Mouse (Mus musculus): ENCODE results near the gene Ppp3r1. TPM values are rescaled to one million over a fixed set of nuclear protein-coding genes. Genes with fewer than 3 reads are reported as not detected.

Ppp3r1 gene
- polyA plus RNA-seq (2014; fragmentation: Nextera tagmentation; extraction: Ambion mirVana) = 83.9 and 97.0 TPM in 2 replicates

DNA sequence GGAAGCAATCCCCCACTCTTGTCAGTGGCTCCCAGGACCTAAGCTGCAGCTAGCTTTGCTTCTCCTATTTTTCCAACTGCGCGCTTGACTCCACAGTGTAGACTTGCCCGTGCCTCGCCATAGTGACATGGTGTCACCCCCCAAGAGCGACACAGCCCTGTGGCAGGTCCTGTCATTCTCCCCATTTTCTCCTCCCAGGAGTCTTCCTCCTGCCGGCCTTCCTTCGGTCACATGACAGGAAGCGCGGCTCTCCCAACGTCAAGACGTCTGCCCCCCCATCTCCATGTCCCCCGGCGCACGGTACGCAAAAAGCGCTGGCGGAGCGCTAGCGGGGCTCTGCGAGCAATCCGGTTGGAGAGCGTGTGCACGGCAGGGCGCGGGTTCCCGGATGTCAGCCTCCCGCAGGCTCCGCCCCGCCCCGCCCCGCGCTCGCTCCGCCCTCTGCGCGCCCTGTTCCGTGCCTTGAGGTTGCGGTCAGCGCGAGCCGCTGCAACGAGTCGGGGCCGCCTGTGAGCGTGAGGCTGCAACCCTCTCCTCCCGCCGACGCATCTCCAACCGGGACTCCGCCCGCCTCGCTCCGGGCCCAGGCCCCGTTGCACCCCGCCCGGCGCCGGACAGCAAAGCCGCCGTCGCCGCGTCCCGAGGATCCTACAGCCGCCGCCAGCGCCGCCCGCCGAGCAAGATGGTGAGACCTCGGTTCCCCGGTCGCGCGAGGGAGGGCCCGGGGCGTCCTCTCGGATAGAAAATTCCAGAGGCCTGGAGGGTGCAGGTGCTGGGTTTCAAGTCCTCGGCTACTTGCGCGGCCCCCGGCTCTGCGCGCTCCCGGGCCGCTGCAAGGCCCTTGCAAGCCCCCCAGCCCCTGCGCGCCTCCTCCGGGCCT lies at the start of gene Ppp3r1:
TSS of gene Ppp3r1 (plus strand) at position 406 of the 880 bp plus-strand sequence.
- Histone ChIP-seq H3K9me3 (ENCODE audit: control insufficient read depth, low read depth, low read length) (no peaks in the 10 kb centered on the region), H3K9ac (replicated peaks; ENCODE audit: low read depth, low read length) (peak within 1 kb of the TSS; percentile 97), H3K4me1 (ENCODE audit: control insufficient read depth, insufficient read depth, low read length) (peaks cover 22% of the 10 kb centered on the region; the same call in 1 of the 2 replicates), H3K36me3 (ENCODE audit: control insufficient read depth, insufficient read depth, low read length) (no peaks in the 10 kb centered on the region), H3K4me2 (replicated peaks; ENCODE audit: low read depth, low read length) (peak within 1 kb of the TSS; percentile 68), H3K27ac (ENCODE audit: low read length) (peak within 1 kb of the TSS; percentile 96), H3K27me3 (ENCODE audit: control insufficient read depth, insufficient read depth, low read length) (no peaks in the 10 kb centered on the region), H3K4me3 (ENCODE audit: low read depth, low read length) (peak within 1 kb of the TSS; percentile 75)
- ATAC-seq (ENCODE audit: insufficient number of reproducible peaks, insufficient read depth, low FRiP score, low read depth) = peak; percentile 96
- 1% methylated on average over 86 of the region's 89 CpGs for WGBS

DNA sequence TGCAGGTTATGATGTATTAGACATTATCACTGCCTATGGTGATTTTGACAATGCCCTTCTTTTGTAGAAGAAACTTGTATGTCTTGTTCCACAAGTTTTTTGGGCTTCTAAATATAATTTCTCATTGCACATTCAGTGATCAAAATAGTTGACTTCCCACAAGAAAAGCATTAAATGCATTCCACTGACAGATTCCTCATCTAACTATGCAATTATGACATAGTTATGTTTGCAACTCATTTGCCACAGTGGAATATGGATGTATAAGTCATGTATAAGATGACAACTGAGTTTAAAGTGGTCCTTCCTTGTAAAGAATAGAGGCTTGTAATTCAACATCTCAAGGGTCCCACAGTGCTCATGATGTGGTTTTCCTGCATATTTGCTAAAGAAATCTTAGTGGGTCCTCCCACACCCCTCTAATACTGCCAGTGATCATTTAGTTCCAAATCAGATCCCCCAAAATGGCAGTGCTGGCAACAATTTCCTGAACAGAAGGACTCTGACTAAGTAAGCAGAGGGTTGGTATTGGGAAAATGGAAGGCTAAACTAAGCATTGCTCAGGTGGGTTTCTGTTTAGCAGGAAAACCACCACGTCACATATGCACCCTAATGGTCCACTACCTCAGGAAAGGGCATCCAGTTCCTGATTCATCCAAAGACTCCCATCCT lies 46.5 kb upstream of the Ppp3r1 start:
- Histone ChIP-seq H3K9ac (replicated peaks; ENCODE audit: low read depth, low read length) (no peak overlapping the region), H3K9me3 (ENCODE audit: control insufficient read depth, low read depth, low read length) (peaks cover 8% of the 10 kb centered on the region; the same call in 1 of the 2 replicates), H3K4me1 (ENCODE audit: control insufficient read depth, insufficient read depth, low read length) (no peaks in the 10 kb centered on the region), H3K27me3 (ENCODE audit: control insufficient read depth, insufficient read depth, low read length) (no peaks in the 10 kb centered on the region), H3K4me2 (replicated peaks; ENCODE audit: low read depth, low read length) (no peak overlapping the region), H3K4me3 (ENCODE audit: low read depth, low read length) (no peak overlapping the region), H3K27ac (ENCODE audit: low read length) (no peak overlapping the region), H3K36me3 (ENCODE audit: control insufficient read depth, insufficient read depth, low read length) (no peaks in the 10 kb centered on the region)
- WGBS = 60% methylated on average over 1 of the region's 1 CpGs
- no peak for ATAC-seq (ENCODE audit: insufficient number of reproducible peaks, insufficient read depth, low FRiP score, low read depth)

DNA sequence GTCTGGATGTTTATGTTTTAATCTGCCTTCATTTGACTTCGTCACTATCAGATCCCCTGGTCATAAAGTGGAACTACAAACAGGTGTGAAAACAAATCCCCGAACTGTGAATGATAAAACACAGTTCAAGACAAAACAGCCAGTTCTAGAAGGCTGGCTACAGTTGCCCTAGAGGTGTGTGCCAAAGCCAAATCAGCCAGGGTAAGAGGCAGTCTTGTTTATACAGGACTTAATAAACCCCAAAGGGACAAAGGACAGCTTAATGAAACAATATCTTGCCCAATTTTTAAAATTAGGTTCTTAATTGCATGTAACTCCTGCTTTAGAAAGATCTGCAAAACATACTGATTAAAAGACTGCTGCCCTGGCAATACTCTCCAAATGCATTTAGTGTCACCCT lies 32.6 kb upstream of the Ppp3r1 start:
- Histone ChIP-seq H3K36me3 (ENCODE audit: control insufficient read depth, insufficient read depth, low read length) (no peaks in the 10 kb centered on the region), H3K27me3 (ENCODE audit: control insufficient read depth, insufficient read depth, low read length) (no peaks in the 10 kb centered on the region), H3K4me3 (ENCODE audit: low read depth, low read length) (no peak overlapping the region), H3K9ac (replicated peaks; ENCODE audit: low read depth, low read length) (no peak overlapping the region), H3K4me1 (ENCODE audit: control insufficient read depth, insufficient read depth, low read length) (no peaks in the 10 kb centered on the region), H3K27ac (ENCODE audit: low read length) (no peak overlapping the region), H3K9me3 (ENCODE audit: control insufficient read depth, low read depth, low read length) (no peaks in the 10 kb centered on the region), H3K4me2 (replicated peaks; ENCODE audit: low read depth, low read length) (no peak overlapping the region)
- WGBS = 59% methylated on average over 2 of the region's 2 CpGs
- no peak for ATAC-seq (ENCODE audit: insufficient number of reproducible peaks, insufficient read depth, low FRiP score, low read depth)

DNA sequence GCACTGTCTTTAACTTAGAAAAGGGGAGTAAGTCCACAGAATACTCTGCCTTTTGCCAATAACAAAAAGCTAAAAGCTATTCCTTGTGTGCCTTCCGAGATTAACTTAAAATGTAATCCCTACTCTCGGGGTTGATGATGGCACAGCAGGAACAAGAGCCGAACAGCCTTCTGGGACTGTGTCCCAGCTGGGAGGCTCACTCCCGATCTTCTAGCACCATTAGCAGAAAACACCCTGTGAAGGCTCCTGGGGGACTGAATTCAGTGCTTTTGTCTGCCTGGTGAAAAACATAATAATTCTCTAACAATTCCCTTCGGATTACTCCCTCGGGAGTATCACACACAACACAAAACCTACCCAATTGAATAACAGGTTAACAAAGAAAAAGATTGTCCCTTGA lies 23.4 kb upstream of the Ppp3r1 start:
- Histone ChIP-seq H3K9ac (replicated peaks; ENCODE audit: low read depth, low read length) (no peak overlapping the region), H3K4me2 (replicated peaks; ENCODE audit: low read depth, low read length) (no peak overlapping the region), H3K4me1 (ENCODE audit: control insufficient read depth, insufficient read depth, low read length) (no peaks in the 10 kb centered on the region), H3K27ac (ENCODE audit: low read length) (no peak overlapping the region), H3K9me3 (ENCODE audit: control insufficient read depth, low read depth, low read length) (no peaks in the 10 kb centered on the region), H3K27me3 (ENCODE audit: control insufficient read depth, insufficient read depth, low read length) (no peaks in the 10 kb centered on the region), H3K4me3 (ENCODE audit: low read depth, low read length) (no peak overlapping the region), H3K36me3 (ENCODE audit: control insufficient read depth, insufficient read depth, low read length) (no peaks in the 10 kb centered on the region)
- ATAC-seq (ENCODE audit: insufficient number of reproducible peaks, insufficient read depth, low FRiP score, low read depth) = no peak
- WGBS = 49% methylated on average over 6 of the region's 6 CpGs

DNA sequence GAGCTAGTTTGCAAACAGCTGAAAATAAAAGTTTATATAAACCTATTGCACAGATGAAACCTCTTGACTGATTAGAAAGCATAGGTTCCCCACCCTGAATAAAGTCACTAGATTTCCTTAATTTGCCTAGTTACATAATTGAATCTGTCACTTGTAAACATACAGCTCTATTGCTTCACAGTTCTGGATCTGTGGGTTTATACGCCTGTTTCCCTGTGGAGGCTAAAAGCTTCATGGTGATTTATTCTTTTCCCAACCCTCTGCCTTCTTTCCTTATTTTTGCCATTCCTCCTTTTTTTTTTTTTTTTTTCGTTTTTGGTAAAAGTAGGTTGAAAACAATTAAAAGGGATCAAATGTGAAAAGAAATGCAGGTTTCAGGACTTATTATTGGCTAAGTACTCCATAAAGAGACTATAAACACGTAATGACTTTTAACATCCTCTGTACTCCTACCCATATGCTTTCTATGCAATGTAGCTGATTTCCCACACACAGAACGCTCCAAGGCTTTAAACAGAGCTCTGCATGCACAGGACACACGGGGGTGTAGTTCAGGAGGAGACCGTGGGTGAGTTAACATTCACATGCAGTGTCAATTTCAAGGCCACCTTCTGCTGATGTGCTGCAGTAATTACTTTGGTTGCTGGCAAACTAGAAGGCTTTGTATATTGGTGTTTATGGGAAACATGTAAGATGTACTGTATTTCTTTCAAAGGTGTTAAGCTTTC lies 20.6 kb upstream of the Ppp3r1 start:
- 63% methylated on average over 6 of the region's 6 CpGs for WGBS
- H3K4me2 ChIP-seq (replicated peaks; ENCODE audit: low read depth, low read length) = no peak overlapping the region
- no peak overlapping the region for H3K27ac ChIP-seq (ENCODE audit: low read length)

DNA sequence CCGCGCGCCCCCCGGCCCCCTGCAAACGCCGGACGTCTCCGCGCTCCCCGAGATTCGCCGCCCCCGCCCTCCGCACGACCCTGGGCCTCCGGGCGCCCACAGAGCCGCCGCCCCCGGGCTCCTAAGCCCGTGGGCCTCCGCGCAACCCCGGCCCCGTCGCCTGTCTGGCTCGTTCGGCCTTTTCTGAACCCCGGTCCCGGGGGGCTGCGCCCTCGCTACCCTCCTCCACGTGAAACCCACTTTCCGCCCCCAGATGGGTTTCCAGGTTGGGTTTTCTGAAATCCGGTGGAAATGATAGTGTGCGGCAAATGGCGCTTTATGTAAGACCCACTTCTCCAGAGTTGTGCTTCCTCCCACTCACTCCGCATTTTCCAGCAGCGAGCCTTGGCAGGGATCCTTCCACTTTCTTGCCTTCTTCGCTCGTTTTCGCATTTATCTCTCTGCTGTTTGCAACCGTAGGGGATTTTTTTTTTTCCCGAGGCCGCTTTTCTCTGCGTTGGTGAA lies 727 bp downstream of the Ppp3r1 start:
- 0% methylated on average over 37 of the region's 46 CpGs for WGBS
- Histone ChIP-seq H3K27me3 (ENCODE audit: control insufficient read depth, insufficient read depth, low read length) (no peaks in the 10 kb centered on the region), H3K4me1 (ENCODE audit: control insufficient read depth, insufficient read depth, low read length) (peaks cover 24% of the 10 kb centered on the region; the same call in 1 of the 2 replicates), H3K9ac (replicated peaks; ENCODE audit: low read depth, low read length) (peak overlapping the region; percentile 97), H3K4me2 (replicated peaks; ENCODE audit: low read depth, low read length) (peak overlapping the region; percentile 53), H3K27ac (ENCODE audit: low read length) (peak overlapping the region; percentile 96), H3K36me3 (ENCODE audit: control insufficient read depth, insufficient read depth, low read length) (no peaks in the 10 kb centered on the region), H3K4me3 (ENCODE audit: low read depth, low read length) (peak overlapping the region; percentile 75), H3K9me3 (ENCODE audit: control insufficient read depth, low read depth, low read length) (no peaks in the 10 kb centered on the region)
- peak; percentile 24; the same call in 1 of the 2 replicates for ATAC-seq (ENCODE audit: insufficient number of reproducible peaks, insufficient read depth, low FRiP score, low read depth)

More for the DNA sequence above, 20.6 kb upstream of the Ppp3r1 start:
- Histone ChIP-seq H3K27me3 (ENCODE audit: control insufficient read depth, insufficient read depth, low read length) (no peaks in the 10 kb centered on the region), H3K4me1 (ENCODE audit: control insufficient read depth, insufficient read depth, low read length) (no peaks in the 10 kb centered on the region), H3K4me3 (ENCODE audit: low read depth, low read length) (no peak overlapping the region), H3K9me3 (ENCODE audit: control insufficient read depth, low read depth, low read length) (no peaks in the 10 kb centered on the region), H3K9ac (replicated peaks; ENCODE audit: low read depth, low read length) (no peak overlapping the region), H3K36me3 (ENCODE audit: control insufficient read depth, insufficient read depth, low read length) (no peaks in the 10 kb centered on the region)
- no peak for ATAC-seq (ENCODE audit: insufficient number of reproducible peaks, insufficient read depth, low FRiP score, low read depth)

DNA sequence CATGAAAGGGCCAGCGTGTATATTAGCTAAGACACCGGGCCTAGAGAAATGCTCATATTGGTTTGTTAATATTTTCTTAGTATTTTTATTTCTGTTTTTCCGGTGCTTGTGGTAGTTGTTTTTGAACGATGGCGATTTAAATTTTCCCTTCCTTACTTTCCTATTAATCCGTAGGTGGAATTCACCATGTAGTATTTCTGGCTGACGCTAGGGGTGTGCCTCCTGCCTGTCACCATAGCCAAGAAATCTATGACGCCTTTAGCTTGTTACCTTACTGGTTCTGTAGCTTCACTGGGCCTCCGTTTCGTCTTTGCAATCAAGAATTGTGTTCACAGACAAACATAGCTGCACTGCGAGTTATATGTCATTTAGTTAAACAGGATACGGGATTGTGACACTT lies 1.2 kb downstream of the Ppp3r1 start:
- Histone ChIP-seq H3K4me3 (ENCODE audit: low read depth, low read length) (peak overlapping the region; percentile 75), H3K4me1 (ENCODE audit: control insufficient read depth, insufficient read depth, low read length) (peaks cover 24% of the 10 kb centered on the region; the same call in 1 of the 2 replicates), H3K9me3 (ENCODE audit: control insufficient read depth, low read depth, low read length) (no peaks in the 10 kb centered on the region), H3K9ac (replicated peaks; ENCODE audit: low read depth, low read length) (peak overlapping the region; percentile 97), H3K27ac (ENCODE audit: low read length) (peak overlapping the region; percentile 96), H3K27me3 (ENCODE audit: control insufficient read depth, insufficient read depth, low read length) (no peaks in the 10 kb centered on the region), H3K36me3 (ENCODE audit: control insufficient read depth, insufficient read depth, low read length) (no peaks in the 10 kb centered on the region), H3K4me2 (replicated peaks; ENCODE audit: low read depth, low read length) (peak overlapping the region; percentile 53)
- no peak for ATAC-seq (ENCODE audit: insufficient number of reproducible peaks, insufficient read depth, low FRiP score, low read depth)
- WGBS = under 1% methylated on average over 12 of the region's 12 CpGs

DNA sequence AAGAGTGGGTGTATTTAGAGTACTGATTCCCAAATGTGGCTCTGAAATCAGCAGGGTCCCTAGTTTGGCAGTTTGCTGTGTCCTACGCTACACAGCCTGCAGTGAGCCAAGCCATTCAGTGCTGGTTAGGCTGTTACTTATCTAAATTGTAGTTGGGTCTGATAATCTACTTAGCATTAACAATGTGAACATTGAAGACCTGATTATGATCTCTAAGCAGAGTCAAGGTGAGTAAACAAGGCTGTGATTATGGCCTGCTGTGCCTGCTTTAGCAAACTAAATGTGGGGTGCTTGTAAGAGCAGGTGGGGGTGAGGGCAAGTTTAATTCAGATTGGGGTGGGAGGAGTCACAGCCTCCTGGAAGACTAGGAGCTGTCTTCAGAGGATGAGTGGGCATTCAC lies 4.9 kb downstream of the Ppp3r1 start:
- no peak for ATAC-seq (ENCODE audit: insufficient number of reproducible peaks, insufficient read depth, low FRiP score, low read depth)
- Histone ChIP-seq H3K9me3 (ENCODE audit: control insufficient read depth, low read depth, low read length) (no peaks in the 10 kb centered on the region), H3K4me3 (ENCODE audit: low read depth, low read length) (no peak overlapping the region), H3K4me2 (replicated peaks; ENCODE audit: low read depth, low read length) (no peak overlapping the region), H3K36me3 (ENCODE audit: control insufficient read depth, insufficient read depth, low read length) (no peaks in the 10 kb centered on the region), H3K4me1 (ENCODE audit: control insufficient read depth, insufficient read depth, low read length) (peaks cover 27% of the 10 kb centered on the region; the same call in 1 of the 2 replicates), H3K9ac (replicated peaks; ENCODE audit: low read depth, low read length) (no peak overlapping the region), H3K27me3 (ENCODE audit: control insufficient read depth, insufficient read depth, low read length) (no peaks in the 10 kb centered on the region), H3K27ac (ENCODE audit: low read length) (no peak overlapping the region; the same call in 1 of the 2 replicates)
- 79% methylated on average over 1 of the region's 1 CpGs for WGBS

Data from stomach, embryonic 14.5 days (tissue).